Mouse (Mus musculus) gonadal fat pad, adult 2 months (tissue): ENCODE results near the gene Esrp2. TPM values are rescaled to one million over a fixed set of nuclear protein-coding genes. Genes with fewer than 3 reads are reported as not detected.

ENCODE experiments used
- DNase-seq: peaks from one replicate; pipeline ENCODE4 v3.0.0-alpha.2; 2012; ENCODE audit warnings: low read depth
- polyA plus RNA-seq: library from polyadenylated mRNA; depleted of rRNA; stranded (reverse); fragments of >200 nt; gene quantifications from 2 replicates; pipeline ENCODE4 v1.2.3, GENCODE M21; 2012; rRNA removed

Gene Esrp2
- 59.5 and 80.6 TPM in 2 replicates for polyA plus RNA-seq

DNA sequence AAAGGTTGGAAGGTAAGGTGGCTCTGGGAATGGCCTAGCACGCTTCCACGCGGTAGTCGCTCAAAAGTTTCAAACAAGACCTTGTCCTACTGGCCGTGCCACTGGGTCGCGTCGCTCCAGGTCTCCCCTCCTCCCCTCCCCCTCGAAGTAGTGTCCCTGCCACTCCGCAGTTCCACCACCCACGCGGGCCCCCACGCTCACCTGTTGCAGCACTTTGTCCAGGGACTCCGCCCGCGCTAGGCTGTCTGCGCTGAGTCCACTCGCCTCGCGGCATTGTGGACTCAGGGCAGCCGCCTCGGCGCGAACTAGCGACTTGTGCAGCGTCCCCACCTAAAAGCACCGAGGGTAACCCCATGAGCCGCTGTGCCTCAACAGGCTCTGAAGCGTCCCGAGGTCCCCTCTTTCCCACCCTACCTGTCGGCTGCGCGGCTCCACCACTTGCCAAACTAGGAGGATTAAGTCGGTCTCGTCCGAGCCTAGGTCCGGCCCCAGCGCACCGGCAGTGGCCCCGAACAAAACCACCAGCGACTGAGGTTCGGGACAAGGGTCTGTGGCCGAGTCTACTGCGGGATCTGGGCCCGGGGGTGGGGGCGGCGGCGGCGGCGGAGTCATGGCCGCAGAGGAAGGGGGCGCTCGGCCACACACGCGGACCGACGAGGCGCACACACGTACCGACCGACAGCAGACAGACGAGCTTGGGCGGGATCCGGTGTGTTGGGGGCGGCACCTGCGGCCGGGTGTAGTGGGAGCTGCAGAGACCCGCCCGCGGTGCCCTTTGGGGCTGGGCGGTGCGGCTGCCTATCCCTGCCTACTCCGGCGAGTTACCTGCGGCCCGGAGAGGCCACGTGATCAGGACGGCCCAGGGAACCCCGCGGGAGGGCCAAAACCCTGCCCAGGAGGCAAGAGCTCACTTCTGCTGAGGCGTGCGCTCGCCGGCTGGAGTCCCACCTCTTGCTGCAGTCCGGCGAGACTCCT, at the start of gene Esrp2:
Esrp2 (minus strand) TSS at position 819 of the 975 bp plus-strand sequence.
- DNase-seq: no peak

DNA sequence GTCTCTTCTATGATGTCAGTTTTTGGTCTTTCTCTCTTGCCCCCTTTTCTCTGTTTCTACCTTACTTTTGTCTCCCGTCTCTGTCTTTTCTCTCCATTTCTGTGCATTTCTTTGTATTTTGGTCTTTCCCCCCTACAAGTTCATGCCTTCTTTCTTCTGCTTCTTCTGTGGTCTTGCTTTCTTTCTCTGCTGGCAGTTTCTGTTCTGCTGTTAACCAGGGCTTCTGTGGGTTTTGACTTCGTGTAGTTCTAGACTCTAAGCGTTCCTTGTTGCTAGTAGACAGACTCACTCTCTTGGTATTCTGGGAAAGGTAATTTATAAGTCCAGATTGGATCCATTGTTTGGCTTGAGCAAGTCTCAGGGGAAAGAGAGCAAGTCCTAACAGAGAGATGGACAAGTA, 49.6 kb upstream of the Esrp2 start:
- DNase-seq: no peak

DNA sequence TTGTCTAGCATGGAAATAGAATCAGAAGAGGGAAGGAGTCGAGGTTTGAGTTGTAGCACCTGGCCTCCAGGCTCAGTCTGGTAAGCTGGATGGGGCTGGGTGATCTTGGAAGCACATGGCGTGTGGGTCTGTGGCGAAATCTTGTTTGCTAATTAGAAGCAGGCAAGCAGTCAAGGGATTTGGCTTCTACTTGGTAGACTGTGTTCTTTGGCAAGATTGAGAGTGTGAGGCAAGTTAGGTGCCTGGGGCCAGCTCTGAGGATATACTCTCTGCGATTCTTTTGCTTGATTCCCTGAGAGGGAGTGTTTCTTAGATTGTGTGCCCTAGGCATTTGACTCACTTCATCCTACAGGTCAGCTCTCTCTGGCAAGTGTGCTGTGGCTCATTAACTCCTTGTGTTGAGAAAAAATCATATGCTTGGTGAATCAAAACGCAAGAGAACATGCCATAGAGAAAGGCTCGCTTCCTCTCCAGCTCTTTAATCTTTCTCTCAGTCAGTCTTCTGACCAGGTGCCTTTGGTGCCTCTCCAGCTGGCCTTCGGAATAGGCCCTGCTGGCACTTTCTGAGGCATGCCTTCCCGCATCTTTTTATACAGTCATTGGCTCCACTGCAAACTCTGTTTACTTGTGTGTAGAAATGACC, 49.0 kb upstream of the Esrp2 start:
- DNase-seq: peak; percentile 99

GRCm38 (mm10) chr8:106178428-106178827, 41.7 kb upstream of the Esrp2 start:
- no peak for DNase-seq

- DNase-seq: no peak
Observed at GRCm38 (mm10) chr8:106177594-106177993, 40.8 kb upstream of the Esrp2 start.

DNA sequence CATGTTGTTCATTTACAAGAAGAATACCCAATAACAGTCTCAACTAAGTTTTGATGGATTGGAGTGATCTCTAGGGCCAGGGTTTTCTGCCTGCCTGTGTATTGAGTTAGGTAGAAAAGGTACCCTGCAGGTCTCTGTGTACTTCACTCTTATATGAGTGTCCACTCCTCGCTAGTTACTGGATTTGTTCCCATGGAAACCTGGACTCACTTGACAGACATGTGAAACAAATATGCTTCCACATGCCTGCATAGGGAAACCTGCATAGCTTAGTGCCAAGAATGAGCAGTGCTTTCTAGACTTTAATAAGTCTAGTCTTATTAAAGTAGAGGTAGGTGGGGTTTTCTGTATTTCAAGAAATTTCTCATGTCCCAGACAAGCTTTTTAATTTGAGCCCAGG, 40.1 kb upstream of the Esrp2 start:
- DNase-seq: no peak

DNA sequence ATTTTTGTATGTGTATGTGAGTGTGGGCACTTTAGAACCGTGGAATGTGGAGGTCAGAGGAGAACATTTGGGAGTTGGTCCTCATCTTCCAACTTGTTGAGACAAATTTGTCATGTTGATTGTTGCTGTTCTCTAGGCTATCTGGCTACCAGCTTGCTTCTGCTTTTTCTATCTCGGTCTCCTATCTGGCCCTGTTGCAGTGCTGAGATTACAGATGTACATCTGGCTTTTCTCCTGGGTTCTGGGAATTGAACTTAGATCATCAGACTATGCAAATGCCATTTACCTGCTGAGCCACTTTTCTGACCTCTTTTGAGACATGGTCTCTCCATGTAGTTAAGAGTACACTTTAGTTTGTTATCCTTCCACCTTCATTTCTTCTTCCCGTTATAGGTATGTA, 36.8 kb upstream of the Esrp2 start:
- no peak for DNase-seq

DNA sequence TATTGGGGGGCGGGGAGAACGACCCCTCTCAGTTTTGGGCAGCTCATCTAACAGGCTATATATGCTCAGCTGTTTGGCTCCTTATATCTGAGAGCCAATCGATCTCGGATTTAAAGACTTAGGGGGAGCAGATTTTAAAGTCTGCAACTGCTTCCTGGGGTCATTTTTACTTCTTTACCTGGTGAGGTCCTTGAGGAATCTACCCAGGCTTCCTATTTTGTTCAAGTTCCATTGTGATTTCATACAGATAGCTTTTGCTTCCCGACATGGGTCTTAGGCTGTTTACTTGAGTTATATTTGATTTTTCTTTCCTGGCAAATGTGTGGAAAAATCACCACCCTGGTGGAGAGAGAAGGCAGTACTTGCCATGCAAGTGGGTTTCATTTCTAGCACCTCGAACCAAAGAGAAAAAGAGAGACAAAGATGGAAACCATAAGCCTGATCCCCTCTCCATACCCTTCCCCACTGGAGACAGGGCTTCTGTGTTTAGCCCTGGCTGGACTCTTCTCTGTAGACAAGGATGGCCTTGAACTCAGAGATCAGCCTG, 33.2 kb upstream of the Esrp2 start:
- DNase-seq: no peak

- DNase-seq: no peak
Observed at GRCm38 (mm10) chr8:106169017-106169933, 32.5 kb upstream of the Esrp2 start.

DNA sequence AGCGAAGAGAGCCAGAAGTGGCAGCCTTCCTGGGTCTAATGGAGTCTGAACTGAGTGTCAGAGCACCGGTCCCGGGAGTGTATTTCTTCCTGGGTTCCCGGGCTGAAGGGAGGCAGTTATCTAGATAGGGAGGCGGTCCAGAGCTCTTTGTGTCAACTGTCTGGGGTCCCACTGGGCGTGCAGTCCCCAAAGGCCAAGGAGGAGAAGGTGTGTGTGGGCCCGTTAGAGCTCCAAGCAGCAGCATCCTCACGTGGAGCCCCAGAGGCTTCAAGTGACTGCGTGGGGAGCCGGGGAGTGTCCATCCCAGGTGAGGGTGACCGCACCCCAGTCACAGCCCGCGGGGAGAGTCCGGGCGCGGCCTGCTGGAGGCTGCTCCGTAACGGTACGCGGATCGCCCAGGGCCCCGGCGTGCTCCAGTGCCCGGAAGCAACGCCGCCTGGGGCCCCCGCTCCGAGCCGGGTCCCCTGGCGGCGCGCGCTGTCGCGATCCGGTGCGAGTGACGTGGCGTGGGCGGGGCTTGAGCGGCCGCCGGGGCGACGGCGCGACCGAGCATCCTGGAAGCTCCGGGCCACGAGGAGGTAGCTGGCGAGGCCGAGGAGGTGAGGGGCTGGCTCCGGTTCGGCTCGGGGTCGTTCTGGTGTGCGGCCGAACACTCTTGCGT, 31.7 kb upstream of the Esrp2 start, which contains the start of gene Slc7a6:
Slc7a6 (plus strand) TSS at position 502 of the 661 bp plus-strand sequence.
- no peak for DNase-seq

- no peak for DNase-seq
Observed at GRCm38 (mm10) chr8:106165460-106165859, 28.7 kb upstream of the Esrp2 start.

DNA sequence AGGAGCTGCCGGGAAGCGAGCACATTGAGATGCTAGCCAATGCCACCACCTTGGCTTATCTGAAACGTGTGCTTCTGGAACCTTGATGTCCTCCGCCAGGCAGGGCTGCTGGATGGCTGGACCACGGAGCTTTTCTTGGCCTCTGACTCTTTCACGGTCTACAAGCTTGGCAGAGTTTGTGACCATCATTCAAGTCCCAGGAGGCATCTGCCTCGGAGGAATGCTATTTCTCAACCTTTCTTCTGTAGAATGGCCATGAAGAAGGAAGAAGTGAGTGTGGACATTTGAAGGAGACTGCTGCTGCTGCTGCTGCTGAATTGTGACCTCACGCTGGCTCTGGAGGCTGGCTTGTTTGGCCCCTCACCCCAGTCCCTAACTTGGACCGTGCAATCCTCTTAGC, 26.5 kb upstream of the Esrp2 start:
- no peak for DNase-seq

DNA sequence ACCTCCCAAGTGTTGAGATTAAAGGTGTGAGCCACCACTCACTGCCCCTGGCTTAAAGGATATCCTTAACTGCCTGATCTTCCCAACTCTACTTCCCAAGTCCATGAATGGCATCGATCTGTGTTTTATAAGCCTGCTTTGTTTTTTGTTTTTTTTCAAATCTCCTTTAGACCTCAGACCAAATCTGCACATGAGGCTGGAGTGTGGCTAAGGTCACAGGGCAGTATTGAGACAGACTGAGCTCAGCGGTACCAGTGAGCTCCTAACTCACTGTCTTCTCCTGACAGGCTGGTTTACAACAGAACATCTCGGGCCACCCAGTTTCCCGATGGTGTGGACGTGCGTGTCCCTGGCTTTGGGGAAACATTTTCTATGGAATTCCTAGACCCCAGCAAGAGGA, 23.1 kb upstream of the Esrp2 start:
- DNase-seq: no peak

GRCm38 (mm10) chr8:106158381-106158780, 21.6 kb upstream of the Esrp2 start:
- DNase-seq: no peak

DNA sequence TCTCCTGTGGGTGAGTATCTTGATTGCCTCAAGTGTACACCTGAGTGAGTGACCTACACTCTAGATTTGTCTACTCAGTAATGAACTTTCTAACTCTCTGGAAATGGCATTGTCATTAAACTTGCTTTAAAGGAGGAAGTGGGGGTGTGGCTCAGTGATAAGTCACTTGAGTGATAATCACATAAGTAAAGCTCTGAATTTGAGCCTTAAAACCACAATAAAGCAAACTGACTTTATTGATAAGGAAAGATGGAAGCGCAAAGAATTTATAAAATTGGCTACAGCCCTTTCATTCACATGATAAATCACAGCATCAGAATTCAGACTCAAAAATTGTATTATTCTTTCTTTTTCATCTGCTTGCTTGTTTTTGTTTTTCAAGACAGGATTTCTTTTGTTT, 20.6 kb upstream of the Esrp2 start:
- DNase-seq: no peak

- DNase-seq: no peak
Observed at GRCm38 (mm10) chr8:106152876-106153275, 16.1 kb upstream of the Esrp2 start.

- DNase-seq: peak; percentile 83
Observed at GRCm38 (mm10) chr8:106151041-106151440, 14.3 kb upstream of the Esrp2 start.

- no peak for DNase-seq
Observed at GRCm38 (mm10) chr8:106150653-106151000, 13.9 kb upstream of the Esrp2 start.

- peak; percentile 66 for DNase-seq
Observed at GRCm38 (mm10) chr8:106149801-106150652, 13.3 kb upstream of the Esrp2 start, which contains the start of gene Pla2g15. TSS of gene Pla2g15 (plus strand) at chr8:106150399.

DNA sequence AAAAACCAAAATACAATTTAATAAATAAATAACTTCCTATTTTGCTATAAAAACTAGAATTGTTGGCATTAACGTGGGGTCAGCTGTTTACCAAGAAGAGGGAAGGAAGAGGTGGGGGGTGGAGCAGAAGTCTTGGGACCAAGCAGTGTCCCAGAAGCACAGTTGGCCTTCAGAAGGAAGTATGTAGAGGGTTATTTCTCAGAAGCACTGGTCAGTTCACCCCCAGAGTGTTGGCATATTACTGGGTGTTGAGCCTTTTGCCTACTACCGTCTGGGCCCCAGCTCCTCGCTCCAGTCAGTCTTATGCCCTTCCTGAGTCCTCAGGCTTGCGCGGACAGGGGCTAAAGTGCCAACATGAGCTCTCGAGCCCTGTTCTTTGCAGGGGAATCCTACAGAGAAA, 12.3 kb upstream of the Esrp2 start:
- DNase-seq: no peak
